Mouse (Mus musculus): ENCODE measurements around the gene Vps53. TPM values are rescaled to one million over a fixed set of nuclear protein-coding genes. Genes with fewer than 3 reads are reported as not detected.
"Not testable (repeated sequence)": the region's sequence is repeated elsewhere in the genome, so short reads cannot be mapped to it uniquely, and the experiment has no call there.

Vps53 gene
- total RNA-seq, 2 experiments from 2014 or later, result 35.3 to 35.4 TPM

DNA sequence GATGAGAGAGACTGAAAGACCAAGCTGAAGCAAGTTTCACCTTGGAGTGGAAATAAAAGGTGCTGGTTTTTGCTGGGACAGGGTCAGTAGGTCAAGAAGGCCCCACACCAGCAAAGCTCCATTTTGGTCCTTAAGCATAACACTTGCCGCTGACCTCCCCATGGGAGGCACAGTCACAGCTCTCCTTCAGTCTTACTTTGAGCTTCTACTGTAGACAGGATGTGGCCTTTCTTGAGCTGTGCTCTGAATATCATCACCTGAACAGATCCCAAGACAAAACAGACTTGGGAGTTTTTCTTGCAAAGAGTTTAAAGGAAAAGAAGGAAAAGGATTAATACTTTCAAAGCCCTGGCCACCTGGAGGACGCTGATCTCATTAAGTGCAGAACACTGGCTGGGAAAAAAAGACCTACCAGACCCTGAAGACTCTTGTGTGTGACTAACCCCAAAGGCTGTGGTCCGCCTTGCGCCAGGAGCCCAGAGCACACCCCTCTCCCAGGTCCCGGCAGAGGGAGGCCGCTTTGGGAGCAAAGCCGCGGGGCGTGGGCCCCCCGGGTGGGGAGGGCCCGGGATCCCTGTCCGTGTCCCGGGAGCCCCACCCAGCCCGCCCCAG lies 152.8 kb downstream of the Vps53 start:
- no peak for ATAC-seq (replicated peaks; ENCODE audit: poor library complexity)

DNA sequence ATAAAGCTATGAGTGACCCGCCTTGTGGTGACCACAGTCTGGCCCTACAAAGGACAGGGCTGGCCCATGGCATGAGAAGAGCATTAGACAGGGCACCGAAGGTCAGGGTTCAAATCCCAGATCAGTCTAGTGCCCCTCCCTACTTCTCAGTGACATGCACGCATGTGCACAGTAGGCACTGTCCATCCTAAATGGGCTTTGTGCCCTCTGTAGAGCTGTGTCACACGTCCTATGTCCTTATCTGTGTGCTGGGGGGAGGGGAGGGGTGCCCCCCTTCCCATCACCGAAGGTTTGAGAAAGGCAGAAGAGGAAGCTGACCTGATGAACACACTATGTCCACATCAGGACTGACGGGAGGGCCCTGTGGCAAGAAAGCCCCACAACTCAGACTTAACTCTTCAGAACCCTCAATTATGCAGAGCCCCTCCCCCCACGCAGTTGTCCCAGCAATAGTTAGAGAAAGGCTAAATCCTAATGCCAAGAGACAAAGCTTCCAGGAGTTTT lies 154.3 kb downstream of the Vps53 start:
- ATAC-seq (replicated peaks; ENCODE audit: poor library complexity), result peak; percentile 60

DNA sequence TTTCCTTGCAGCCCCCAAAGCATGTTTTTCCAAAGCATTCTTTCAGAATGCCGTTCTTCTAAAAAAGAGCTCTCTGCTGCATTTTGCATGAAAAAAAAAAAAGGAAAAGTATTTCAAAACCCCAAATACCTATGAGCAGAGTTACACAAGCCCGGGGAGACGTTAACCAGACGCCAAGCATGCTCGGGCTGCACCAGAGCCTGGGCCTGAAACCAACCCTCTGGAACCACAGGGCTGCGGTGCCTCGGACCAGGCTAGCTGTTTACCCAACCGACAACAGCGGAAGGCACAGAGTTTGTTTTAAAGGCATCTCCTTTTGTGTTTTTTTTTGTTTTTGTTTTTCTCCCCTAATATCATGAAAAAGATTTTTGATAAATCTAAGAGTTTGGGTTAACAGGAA lies 158.5 kb downstream of the Vps53 start:
- no peak for ATAC-seq (replicated peaks; ENCODE audit: poor library complexity)

DNA sequence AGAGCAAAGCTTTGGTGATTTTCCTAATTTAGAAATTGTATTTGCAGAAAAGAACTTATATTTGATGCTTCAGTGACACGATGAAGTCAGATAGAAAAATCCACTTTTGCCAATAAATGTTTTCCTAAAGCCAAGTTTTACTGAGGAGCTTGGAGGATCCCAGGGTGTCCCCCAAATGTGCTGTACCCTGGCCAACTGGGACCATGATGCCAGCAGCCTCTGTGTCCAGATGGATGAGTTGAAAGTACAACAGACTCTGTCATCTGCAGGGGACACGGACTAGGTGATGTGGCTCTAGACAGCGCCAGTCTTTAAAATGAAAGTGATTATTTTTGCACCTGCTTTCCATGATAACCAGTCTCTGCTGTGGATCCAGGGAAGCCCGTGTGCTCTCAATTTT lies 159.6 kb downstream of the Vps53 start:
- ATAC-seq (replicated peaks; ENCODE audit: poor library complexity), result no peak

DNA sequence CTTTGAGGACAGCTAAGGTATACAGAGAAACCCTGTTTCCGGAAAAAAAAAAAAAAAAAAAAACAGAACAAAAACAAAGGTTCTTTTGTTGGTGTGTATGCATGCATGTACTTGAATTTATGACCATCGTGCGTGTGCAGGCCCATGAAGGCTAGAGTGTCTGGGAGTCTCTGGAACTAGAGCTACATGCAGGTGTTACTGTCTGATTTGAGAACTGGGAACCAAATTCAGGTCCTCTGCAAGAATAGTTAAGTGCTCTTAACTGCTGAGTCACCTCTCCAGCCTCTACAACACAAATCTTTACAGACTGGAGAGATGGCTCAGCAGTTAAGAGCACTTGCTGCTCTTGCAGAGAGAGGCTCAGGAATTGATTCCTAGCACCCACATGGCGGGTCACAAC lies 163.6 kb downstream of the Vps53 start:
- ATAC-seq (replicated peaks; ENCODE audit: poor library complexity), result no peak

DNA sequence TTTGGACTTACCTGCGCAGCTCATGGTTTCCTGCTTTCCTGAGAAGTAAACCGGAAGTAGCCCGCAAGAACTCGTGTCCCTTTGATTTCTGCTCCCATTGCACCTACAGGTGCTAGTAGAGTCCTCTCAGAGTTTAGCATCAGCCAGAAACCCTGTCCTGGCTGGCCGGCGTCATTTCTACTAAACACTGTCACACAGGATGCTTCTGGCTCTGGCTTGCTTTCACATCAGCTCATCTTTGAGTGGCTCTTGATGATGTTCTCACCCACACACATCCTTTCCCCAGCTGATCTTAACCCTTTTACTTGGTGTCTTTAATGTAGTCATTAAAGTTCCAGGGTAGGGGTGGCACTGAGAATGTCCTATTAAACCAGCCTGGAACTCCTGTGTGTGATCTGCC lies 164.2 kb downstream of the Vps53 start:
- ATAC-seq (replicated peaks; ENCODE audit: poor library complexity), result no peak

DNA sequence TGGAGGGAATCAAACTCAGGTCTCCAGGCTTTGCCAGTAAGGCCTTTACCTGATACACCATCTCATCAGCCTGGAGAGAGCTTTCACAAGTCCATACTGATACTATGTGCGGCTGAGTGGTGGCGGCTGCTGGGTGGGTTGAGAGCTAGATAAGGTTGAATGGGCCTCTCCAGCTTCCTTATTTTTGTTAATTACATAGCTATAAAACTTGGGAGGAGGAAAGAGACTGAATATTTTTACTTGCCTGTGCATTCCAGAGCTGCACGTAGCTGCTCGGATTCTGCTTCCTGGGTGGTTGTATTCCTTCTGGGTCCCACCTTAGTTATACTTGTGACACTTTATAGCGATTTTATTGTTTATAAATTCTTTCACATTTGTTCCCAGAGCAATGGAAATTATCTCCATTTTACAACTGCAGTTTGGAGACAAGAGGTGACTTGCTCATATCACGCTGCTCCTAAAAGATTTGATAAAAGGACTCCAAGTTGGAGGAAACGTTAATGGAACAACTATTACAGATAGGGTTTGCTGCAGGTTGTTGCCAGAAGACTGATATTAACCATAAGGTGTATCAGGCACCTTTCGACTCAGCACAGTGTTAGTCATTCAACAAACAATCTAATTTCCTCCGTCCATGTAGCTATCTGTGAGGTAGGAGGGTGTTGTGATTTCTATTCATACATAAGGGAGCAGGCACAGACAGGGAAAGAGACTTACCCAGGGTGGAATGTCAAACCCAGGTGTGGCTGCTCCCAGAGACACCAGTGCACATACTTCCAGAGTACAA lies 168.4 kb downstream of the Vps53 start:
- ATAC-seq (replicated peaks; ENCODE audit: poor library complexity), result no peak

DNA sequence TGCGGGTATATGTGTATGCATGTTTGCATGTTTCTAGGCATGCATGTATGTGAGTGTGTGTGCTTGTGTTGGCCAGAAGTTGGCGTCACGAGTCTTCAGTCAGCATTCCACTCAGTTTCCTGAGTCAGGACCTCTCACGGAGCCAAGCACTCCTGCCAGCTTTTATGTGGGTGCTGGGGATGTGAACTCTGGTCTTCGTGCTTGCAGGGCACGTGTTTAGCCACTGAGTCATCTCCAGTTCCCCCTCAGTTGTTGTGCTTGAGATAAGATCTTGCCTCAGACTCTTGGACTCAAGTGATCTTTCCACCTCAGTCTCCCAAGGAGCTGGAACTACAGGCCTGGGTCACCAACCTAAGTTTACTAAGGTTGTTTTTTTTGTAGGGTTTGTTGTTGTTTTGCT lies 170.3 kb downstream of the Vps53 start:
- no peak for ATAC-seq (replicated peaks; ENCODE audit: poor library complexity)

DNA sequence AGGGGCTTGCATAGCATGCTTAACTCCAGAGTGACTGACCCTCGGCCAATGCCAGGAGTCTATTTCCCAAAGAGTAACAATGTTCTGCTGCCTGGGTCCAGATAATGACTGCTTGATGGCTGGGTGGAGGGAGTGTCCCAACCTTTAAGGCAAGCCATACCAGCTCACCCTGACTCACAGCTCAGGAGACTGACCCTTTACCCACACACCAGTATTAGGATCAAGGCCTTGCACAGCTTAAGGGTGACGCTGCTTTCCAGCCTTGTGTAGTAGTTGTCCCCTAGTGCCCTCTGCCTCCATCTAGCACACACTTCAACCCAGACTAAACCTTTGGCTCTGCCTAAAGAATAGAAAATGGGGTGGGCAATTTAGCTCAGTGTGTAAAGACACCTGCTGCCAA lies 171.3 kb downstream of the Vps53 start:
- no peak for ATAC-seq (replicated peaks; ENCODE audit: poor library complexity)

DNA sequence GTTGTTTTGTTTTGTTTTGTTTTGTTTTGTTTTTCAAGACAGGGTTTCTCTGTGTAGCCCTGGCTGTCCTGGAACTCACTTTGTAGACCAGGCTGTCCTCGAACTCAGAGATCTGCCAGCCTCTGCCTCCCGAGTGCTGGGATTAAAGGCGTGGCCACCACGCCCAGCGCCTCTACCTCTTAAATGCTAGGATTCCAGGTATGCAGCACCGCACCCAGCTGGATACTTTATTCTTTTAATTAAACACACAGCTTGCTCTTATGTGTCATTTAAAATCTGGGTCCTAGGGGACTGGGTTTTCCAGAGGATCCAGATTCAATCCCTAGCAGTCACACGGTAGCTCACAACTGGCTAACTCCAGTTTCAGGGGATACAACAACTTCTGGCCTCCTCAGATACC lies 175.2 kb downstream of the Vps53 start:
- ATAC-seq (replicated peaks; ENCODE audit: poor library complexity), result not testable (repeated sequence)

DNA sequence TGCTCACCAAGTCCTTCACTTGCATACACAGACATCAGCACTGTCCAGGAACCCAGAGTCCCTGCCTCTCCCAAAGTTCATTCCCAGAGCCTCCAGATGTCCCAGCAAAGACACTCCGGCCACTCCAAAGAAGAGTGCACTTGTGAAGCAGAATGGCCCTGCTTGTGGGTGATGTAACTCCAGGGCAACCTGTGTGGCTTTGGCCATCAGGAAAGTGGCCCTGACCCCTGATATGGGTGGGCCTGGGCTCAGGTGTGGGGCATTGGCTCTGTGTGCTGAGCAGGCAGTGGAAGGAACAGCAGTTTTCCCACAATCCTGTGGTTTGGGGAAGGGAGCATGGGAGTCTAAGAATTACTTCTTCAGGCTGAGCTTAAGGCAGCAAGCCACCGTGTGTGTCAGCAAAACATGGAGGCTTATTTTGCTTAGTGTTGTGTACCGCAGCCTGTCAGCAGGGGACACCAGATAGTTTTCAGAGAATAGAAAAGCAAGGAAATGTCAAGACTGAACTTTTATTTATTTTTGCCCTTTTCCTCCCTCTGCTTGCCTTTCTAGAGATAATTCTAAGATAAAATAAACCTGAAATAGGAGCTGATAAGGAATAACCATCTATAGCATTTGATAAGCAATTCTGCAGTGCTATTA lies 178.1 kb downstream of the Vps53 start:
- ATAC-seq (replicated peaks; ENCODE audit: poor library complexity), result no peak

DNA sequence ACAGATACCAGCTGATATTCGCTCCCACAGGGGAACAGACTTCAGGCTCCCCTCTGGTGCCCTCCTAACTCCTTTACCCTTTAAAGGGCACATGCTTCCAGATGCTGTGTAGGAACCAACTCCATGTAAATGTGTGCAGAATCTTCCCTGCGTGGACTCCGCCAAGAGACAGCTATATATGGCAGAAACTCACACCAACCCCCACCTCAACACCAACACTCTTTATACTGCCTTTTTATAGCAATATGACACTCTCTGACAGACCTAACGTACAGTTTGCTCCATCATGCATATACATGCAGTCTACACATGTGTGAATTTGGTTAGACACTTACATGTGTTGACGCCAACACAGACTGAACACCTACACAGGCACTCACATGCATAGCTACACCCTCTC lies 178.7 kb downstream of the Vps53 start:
- no peak for ATAC-seq (replicated peaks; ENCODE audit: poor library complexity)

DNA sequence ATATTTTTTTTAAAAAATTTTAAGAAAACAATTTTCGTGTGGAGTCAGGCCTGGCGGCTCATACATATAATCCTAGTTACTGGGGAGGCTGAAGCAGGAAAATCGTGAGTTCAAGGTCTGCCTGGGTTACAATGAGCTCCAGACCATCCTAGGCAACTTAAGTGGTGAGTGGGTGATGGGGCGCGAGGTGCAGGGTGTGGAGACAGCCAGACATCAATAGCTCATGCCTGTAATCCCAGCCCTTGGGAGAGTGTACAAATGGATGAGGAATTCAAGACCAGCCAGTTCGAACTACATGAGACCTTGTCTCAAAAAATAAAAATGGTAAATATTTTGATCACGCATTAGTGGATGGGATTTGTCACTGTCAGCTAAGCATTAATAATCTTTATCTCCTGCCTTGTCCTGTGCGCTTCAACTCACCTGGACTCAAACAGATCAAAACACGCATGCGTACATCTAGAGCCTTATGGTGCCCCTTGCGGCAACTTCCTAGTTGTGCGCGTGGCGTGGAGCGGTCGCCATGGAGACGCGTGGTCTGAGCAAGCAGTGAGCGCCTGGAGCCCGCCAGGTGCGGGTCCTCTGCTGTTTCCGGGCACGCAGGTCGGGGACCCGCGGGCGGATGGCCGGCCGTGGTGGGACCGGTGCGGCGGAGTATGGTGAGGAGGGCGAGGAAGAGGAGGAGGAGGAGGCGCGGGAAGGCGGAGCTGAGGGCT lies 179.8 kb downstream of the Vps53 start, which contains the start of gene 1700016K19Rik:
Gene 1700016K19Rik (plus strand): TSS at position 473 of the 716 bp plus-strand sequence.
- ATAC-seq (replicated peaks; ENCODE audit: poor library complexity), result peak; percentile 95

Other genes starting within 250 kb of the Vps53 start
- 0.91 and 0.93 TPM in 2 replicates for gene Rph3al, start 241.2 kb downstream of the Vps53 start, total RNA-seq (2015)
- 0.54 and 0.74 TPM in 2 replicates for gene Rph3al, start 241.2 kb downstream of the Vps53 start, total RNA-seq (2017)
- not detected in 2 replicates for gene 1700016K19Rik, start 179.7 kb downstream of the Vps53 start, total RNA-seq (2015)
- gene 1700016K19Rik, start 179.7 kb downstream of the Vps53 start, total RNA-seq (2017), result not detected in 2 replicates
- 14.7 and 19.3 TPM in 2 replicates for gene Rflnb, start 151.9 kb downstream of the Vps53 start, total RNA-seq (2015)
- 20.9 and 21.4 TPM in 2 replicates for gene Rflnb, start 151.9 kb downstream of the Vps53 start, total RNA-seq (2017)
- 3.3 and 3.5 TPM in 2 replicates for gene Fam57a, start within 50 bp of the Vps53 start, total RNA-seq (2015)
- 2.2 and 4.1 TPM in 2 replicates for gene Fam57a, start within 50 bp of the Vps53 start, total RNA-seq (2017)
- gene Dbil5, start 38.0 kb upstream of the Vps53 start, total RNA-seq (2015), result not detected in 2 replicates
- gene Dbil5, start 38.0 kb upstream of the Vps53 start, total RNA-seq (2017), result 0.78 TPM in 1 of 2 replicates, not detected in the other
- gene Gemin4, start 38.0 kb upstream of the Vps53 start, total RNA-seq (2015), result 12.3 and 23.4 TPM in 2 replicates
- gene Gemin4, start 38.0 kb upstream of the Vps53 start, total RNA-seq (2017), result 17.4 and 19.5 TPM in 2 replicates
- gene Mrm3, start 64.1 kb upstream of the Vps53 start, total RNA-seq (2015), result 16.3 and 21.1 TPM in 2 replicates
- 28.7 and 36.5 TPM in 2 replicates for gene Mrm3, start 64.1 kb upstream of the Vps53 start, total RNA-seq (2017)
- 83.9 and 84.1 TPM in 2 replicates for gene Glod4, start 64.1 kb upstream of the Vps53 start, total RNA-seq (2015)
- gene Glod4, start 64.1 kb upstream of the Vps53 start, total RNA-seq (2017), result 156 and 273 TPM in 2 replicates
- gene Nxn, start 219.5 kb upstream of the Vps53 start, total RNA-seq (2015), result 20.7 and 23.9 TPM in 2 replicates
- gene Nxn, start 219.5 kb upstream of the Vps53 start, total RNA-seq (2017), result 20.0 and 26.5 TPM in 2 replicates
- gene Timm22, start 227.3 kb upstream of the Vps53 start, total RNA-seq (2015), result 20.4 and 25.9 TPM in 2 replicates
- gene Timm22, start 227.3 kb upstream of the Vps53 start, total RNA-seq (2017), result 11.0 and 14.2 TPM in 2 replicates

All from megakaryocyte progenitor cell, adult 5-6 weeks (primary cell).